Mouse (Mus musculus): ENCODE data around the gene Cnnm4.

Gene Cnnm4

DNA sequence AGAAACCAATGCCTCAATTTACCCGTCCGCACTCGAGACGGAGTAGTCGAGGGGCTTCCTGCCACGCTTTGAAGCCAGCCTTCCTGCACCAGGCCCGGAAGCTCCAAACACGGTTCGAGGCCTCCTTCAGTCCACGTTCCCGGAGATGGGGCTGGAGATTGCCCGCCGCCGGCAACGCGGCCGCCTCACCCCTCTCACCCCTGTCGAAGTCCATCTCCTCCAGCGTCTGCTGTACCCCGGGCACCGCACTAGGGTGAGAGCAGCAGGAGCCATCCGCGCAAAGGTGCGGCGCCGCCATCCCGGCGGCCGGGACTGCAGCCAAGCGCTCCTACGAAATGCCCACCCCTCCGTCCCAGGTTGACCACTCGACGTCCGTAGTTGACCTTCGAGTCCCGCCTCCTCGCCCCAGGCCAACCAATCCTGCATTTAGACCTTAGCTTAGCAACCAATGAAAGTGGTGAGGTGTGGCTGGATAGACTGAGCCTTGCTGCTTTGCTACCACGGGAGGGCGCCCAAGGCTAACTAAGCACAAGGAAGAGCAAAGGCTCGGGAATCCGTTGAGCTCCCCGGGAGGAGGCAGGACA is 75.6 kb downstream of the Cnnm4 start, which contains the start of gene Ankrd39:
Gene Ankrd39 (minus strand): TSS at position 558 of the 584 bp plus-strand sequence.
- peak; percentile 99 for DNase-seq

DNA sequence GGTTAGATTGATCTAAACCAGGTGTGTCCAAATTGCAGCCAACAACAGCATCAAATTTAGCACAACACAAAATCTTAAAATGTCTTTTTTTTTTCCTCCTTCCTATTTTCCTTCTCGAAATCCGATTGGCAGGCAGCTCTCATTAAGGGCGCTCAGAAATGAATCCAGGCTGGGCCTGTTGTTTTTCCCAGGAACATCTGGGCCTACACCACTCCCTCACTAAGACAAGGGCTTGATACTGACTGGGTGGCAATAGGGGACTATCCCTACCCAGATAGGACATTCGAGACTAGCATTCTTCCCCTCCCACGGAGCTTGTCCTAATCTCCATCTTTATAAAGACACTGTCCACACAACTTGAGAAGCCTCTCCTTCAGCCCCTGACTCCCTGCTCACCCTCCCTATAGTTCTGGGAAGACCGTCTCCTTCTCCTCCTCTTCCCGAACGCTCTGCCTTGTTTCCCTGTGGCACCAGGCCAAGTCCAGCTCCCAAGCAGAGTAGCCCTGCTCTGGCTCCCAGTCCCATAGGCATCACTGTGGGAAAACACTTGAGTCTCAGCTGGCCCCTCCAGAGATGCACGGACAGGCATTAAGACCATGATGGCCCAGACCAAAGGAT is 76.7 kb downstream of the Cnnm4 start:
- DNase-seq: peak; percentile 67

GRCm38 (mm10) chr1:36548771-36549170 is 77.4 kb downstream of the Cnnm4 start:
- DNase-seq: peak; percentile 34

DNA sequence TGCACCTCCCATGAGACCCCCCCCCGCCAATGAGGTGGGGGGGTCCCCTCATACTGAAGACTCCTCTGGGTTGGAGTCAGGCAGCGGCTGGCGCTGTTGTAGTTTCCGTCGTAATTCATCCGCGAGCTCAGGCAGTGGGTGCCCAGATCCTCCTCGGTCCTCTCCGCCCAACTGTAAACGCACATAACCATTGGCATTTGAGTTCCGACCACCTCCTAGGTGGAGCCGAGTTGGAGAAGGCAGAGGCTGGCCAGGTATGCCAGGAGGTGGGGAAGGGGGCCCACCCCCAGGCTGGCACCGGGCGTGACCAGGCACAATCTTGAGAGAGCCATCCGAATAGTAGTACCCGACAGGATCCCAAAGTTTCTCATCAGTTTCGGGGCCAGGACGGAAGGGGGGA is 78.1 kb downstream of the Cnnm4 start:
- peak; percentile 56 for DNase-seq

DNA sequence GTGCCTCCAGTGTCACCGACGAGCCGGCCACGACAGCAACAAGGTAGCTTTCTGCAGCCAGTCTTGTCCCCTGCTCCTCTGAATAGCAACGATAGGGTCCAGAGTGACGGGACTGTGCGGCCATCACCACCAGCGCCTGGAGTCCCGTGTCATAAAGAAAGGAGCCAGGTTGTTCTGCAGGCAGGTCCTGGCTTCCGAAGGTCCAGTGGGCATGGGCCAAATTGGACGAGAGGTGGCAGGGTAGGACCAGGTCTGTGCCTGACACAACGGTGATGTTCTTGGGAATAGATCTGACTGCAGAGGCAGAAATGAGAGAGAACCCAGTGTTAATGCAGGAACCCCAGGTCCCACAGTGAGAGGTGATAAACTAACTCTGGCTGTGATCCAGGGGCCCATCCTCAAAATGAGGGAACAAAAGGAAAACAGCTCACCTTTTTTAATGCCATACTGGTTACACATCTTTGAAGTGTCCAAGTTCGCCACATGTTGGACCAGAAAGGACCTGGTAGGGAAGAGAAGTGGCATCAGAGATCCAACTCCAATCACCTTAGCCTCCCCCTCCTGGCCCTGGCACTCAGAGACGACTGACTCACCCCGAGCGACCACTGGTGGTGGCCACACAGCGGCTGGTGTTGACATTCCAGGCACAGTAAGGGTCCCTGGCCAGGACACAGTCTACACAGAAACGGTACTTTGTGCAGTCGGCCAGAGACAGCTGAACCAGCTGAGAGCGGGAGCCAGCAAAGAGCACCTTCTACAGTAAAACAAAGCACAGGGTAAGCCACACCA is 78.8 kb downstream of the Cnnm4 start:
- DNase-seq: peak; percentile 70

DNA sequence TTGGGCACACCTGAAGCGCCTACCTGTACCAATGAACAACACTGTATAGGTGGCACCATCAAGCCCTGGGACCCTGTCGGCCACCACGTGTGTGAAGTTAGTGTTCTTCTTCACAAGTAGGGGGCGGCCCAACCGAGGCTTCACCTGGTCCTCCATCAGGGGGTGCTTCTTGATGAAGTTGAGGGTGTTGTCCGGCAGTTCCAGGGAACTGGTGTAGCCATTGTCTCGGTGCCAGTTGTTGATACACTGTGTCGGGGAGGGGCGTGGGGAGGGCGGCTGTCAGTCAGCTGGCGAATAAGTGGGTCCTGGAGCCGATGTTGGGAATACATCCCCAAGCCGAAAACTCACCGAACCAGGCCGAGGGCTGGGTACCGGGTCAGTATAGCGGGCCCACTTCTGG is 80.5 kb downstream of the Cnnm4 start:
- DNase-seq: peak; percentile 66

DNA sequence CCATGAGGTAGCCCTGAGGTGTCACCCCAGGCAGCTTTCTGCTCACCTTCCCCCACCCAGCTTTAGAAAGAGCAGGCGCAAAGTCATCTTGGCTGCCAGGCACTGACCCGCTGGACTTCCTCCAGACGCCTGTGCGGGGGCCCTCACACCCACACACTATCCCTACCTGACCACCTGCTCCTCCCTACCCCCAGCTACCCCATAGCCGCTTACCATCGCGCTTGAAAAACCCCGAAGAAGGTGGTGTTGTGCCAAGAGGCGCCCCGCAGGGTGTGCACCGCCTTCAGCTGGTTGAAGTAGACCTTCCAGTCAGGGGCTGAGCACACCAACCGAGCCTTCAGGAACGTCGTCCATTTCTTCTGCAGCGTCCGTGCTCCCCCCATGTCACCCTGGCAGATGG is 81.1 kb downstream of the Cnnm4 start:
- peak; percentile 91 for DNase-seq

DNA sequence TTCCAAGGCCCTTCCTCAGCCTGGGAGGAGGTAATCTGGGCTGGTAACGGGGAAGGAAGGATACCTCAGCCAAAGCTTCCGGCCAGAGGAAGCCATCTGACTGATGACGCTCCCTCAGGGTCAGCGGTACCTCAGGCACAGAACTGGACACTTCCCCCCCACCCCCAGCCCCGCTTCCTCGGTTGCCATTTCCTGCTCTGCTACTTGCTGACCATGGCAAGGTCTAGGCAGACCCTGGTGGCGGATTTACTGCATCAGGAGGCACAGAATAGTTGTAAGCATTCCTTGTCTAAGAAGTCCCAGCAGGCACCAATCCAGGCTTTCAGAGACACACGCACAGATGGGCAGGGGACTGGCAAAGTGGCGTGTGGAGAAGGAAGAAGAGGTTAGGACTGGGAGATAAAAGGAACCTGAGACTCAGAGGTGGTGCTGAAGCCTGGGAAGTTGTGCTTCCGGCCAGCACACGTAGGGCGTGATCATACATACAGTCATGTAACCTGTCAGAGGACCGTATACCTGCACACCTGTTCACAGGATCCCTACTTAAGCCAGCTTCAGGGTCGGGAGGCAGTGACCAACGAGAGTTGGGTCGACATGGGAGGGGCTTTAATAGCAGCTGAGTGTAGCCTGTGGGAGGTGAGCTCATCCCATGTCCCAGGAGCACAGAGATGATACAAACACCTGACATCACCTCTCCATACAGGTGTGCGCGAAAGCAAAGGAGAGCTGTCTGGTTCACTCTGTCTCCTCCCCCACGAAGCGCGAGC is 83.4 kb downstream of the Cnnm4 start:
- DNase-seq: peak; percentile 50

DNA sequence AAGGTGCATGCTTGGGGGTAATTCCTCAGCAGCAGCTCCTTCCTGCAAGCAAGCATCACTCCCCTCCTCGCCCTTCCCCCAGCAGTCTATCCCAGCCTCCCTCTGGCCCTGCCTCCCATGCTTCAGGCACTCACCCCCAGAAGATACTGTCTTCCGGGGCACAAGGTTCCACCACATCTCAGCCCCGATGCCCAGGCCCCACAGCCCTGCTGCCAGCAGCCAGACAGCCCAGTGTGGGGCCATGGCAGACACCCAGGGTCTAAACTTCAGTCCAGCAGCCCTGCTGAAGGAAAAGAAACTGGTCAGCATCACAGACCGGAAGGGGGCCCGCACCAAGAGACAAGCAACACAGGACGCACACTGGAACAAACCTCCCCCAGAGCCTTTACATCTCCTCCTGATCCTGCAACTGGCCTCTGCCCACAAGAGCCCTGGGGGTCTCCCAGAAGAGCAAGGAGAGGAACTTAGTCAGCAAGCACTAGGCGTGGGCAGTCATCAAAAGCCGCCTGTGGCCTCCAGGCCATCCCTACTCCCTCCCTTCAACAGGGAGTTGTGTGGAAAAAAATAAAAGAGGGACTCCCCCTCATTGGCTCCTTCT is 84.5 kb downstream of the Cnnm4 start:
- peak; percentile 75 for DNase-seq

- peak; percentile 90 for DNase-seq
These were observed 85.4 kb downstream of the Cnnm4 start for GRCm38 (mm10) chr1:36556553-36557456.

- DNase-seq: no peak
These were observed 86.1 kb downstream of the Cnnm4 start for GRCm38 (mm10) chr1:36557457-36558011.
